Mouse (Mus musculus) G1E (cell line): ENCODE measurements at regions not wholly inside any gene's neighbourhood (a gene's known extent, or its start where the extent isn't known, plus 50 kb on each side); places are given as distances from the start of the nearest gene placed in this dataset.

Experiments used
- CTCF ChIP-seq: IDR thresholded peaks from 2 replicates; pipeline ENCODE4 v1.5.1; 2012; ENCODE audit warnings: low read depth, low read length, inconsistent platforms, mixed read lengths
- TAL1 ChIP-seq: conservative IDR thresholded peaks from 2 replicates; pipeline ENCODE4 v1.6.1; 2012; ENCODE audit warnings: low read depth, low read length, inconsistent platforms, mixed read lengths

- TF ChIP-seq CTCF = no peak
- TF ChIP-seq TAL1 = no peak
These were observed 68.7 kb upstream of the Tnfsf11 start for GRCm38 (mm10) chr14:78376591-78376990.
